Mouse (Mus musculus): ENCODE measurements around the gene Cuedc1. TPM values are rescaled to one million over a fixed set of nuclear protein-coding genes. Genes with fewer than 3 reads are reported as not detected.

The Cuedc1 gene
- 18.2 and 21.3 TPM in 2 replicates for polyA plus RNA-seq (2014; fragmentation: Nextera tagmentation; extraction: Ambion mirVana)

DNA sequence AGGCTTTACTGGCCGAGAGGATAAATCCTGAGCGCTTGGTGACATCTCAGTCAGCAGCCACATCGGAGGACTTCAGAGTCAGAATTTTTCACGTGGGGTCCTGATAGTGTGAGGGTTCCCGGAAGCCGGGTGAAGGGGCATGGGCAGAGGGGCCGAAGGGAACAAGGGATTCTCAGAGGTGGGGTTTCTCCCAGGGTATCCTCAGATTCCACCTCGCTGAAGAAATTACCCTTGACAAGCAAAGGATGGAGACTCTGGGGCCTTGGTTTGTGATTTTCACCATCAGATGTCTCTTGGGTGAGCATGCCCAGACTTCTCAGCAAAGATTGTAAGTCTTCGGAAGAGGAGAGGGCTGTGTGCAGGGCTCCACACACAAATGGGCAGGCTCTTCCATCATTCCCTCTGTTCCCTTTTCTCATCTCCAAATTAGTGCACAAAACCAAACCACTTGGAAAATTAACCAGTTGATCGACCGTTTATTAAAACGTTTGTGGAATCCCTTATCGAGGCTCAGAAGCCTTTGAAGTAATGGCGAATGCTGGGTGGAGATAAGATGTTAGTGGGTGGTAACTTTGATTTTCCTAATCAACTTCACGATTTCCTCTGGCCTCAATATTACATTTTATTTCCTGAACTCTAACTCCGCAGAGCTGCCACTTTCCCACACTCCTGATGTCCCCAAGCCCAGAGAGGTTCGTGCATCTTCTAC lies at the start of gene Cuedc1:
Gene Cuedc1, plus strand, starts transcription at position 38 of the 709 bp plus-strand sequence.
- 29% methylated on average over 17 of the region's 17 CpGs for WGBS
- DNase-seq (ENCODE audit: low spot score) (no peak), ATAC-seq (ENCODE audit: insufficient read depth, low FRiP score, low TSS enrichment) (0 out of 2 replicates have a peak, but pooled peaks have one; percentile 25)
- Histone ChIP-seq H3K4me1 (ENCODE audit: control insufficient read depth, insufficient read depth, low read length) (peaks cover 9% of the 10 kb centered on the region; the same call in 1 of the 2 replicates), H3K9me3 (ENCODE audit: control insufficient read depth, low read length) (no peaks in the 10 kb centered on the region), H3K4me2 (ENCODE audit: low read depth) (peak within 1 kb of the TSS; percentile 77), H3K36me3 (ENCODE audit: control insufficient read depth, insufficient read depth, low read length) (no peaks in the 10 kb centered on the region), H3K9ac (ENCODE audit: low read length) (peak within 1 kb of the TSS; percentile 89), H3K4me3 (ENCODE audit: low read depth, low read length) (peak within 1 kb of the TSS; percentile 80), H3K27me3 (ENCODE audit: control insufficient read depth, insufficient read depth, low read length) (no peaks in the 10 kb centered on the region), H3K27ac (ENCODE audit: low read depth, low read length) (peak within 1 kb of the TSS; percentile 97)

DNA sequence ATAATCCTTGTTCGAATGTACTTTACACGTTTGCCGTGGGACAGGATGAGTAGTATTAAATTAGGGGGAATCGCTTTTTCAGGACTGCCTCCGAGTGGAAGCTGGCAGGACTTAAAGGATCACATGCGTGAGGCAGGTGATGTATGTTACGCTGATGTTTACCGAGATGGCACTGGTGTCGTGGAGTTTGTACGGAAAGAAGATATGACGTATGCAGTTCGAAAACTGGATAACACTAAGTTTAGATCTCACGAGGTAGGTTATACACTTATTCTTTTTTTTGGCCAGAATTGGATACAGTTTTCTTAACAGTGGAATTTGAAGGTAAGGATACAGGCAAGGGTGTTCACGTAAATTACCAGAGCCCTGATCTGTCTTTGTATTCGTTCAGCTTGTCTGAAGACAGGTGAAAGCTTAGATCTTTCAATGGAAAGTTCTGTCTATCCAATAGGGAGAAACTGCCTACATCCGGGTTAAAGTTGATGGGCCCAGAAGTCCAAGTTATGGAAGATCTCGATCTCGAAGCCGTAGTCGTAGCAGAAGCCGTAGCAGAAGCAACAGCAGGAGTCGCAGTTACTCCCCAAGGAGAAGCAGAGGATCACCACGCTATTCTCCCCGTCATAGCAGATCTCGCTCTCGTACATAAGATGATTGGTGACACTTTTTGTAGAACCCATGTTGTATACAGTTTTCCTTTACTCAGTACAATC lies 48.7 kb upstream of the Cuedc1 start:
- Histone ChIP-seq H3K27me3 (ENCODE audit: control insufficient read depth, insufficient read depth, low read length) (no peaks in the 10 kb centered on the region), H3K27ac (ENCODE audit: low read depth, low read length) (no peak overlapping the region)
- WGBS, result 33% methylated on average over 26 of the region's 26 CpGs

DNA sequence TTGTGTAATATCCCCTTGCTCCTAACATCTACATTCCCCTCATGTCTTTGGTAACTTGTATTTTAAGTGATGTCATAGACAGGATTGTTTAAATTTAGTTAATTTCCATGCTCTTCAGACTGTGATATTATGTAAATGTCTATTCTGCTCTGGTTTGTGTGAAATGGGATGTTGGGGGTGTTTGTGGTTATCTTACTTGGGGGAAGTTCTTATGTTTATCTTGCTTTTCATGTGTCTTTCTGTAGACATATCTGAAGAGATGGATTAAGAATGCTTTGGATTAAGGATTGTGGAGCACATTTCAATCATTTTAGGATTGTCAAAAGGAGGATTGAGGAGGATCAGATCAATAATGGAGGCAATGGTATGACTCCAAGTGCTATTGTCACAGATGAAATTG lies 48.1 kb upstream of the Cuedc1 start:
- Histone ChIP-seq H3K9ac (ENCODE audit: low read length) (no peak overlapping the region), H3K9me3 (ENCODE audit: control insufficient read depth, low read length) (no peaks in the 10 kb centered on the region), H3K27ac (ENCODE audit: low read depth, low read length) (no peak overlapping the region), H3K4me1 (ENCODE audit: control insufficient read depth, insufficient read depth, low read length) (peaks cover 25% of the 10 kb centered on the region), H3K4me3 (ENCODE audit: low read depth, low read length) (peak overlapping the region; percentile 69), H3K27me3 (ENCODE audit: control insufficient read depth, insufficient read depth, low read length) (no peaks in the 10 kb centered on the region), H3K4me2 (ENCODE audit: low read depth) (peak overlapping the region; percentile 86), H3K36me3 (ENCODE audit: control insufficient read depth, insufficient read depth, low read length) (peaks cover 6% of the 10 kb centered on the region)
- ATAC-seq (ENCODE audit: insufficient read depth, low FRiP score, low TSS enrichment) (no peak), DNase-seq (ENCODE audit: low spot score) (no peak)

More for the DNA sequence above, 48.7 kb upstream of the Cuedc1 start:
- ATAC-seq (ENCODE audit: insufficient read depth, low FRiP score, low TSS enrichment), result no peak
- Histone ChIP-seq H3K36me3 (ENCODE audit: control insufficient read depth, insufficient read depth, low read length) (peaks cover 6% of the 10 kb centered on the region), H3K9ac (ENCODE audit: low read length) (peak overlapping the region; percentile 89), H3K4me1 (ENCODE audit: control insufficient read depth, insufficient read depth, low read length) (peaks cover 25% of the 10 kb centered on the region), H3K4me2 (ENCODE audit: low read depth) (peak overlapping the region; percentile 86), H3K9me3 (ENCODE audit: control insufficient read depth, low read length) (no peaks in the 10 kb centered on the region), H3K4me3 (ENCODE audit: low read depth, low read length) (peak overlapping the region; percentile 69)
- no peak for DNase-seq (ENCODE audit: low spot score)

DNA sequence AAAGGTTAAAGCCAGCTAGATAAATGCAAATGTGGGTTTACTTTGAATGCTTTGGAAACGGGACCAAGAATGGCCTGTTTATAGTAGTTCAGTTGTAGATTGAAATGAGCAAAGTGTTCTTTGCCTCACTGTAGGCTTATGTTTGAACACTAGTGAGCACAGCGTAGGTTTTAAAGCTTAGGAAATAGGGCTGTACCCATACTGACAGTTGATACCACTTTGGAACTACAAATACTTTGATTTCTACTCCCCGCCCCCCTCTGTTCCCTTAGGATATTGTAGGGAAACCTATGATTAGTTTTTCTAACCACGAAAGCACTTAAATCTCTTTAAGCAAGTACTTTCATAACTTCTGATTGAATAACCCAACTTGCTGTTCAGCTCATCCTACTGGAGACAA lies 45.2 kb upstream of the Cuedc1 start:
- 88% methylated on average over 4 of the region's 4 CpGs for WGBS
- Histone ChIP-seq H3K9me3 (ENCODE audit: control insufficient read depth, low read length) (no peaks in the 10 kb centered on the region), H3K4me2 (ENCODE audit: low read depth) (no peak overlapping the region), H3K27me3 (ENCODE audit: control insufficient read depth, insufficient read depth, low read length) (no peaks in the 10 kb centered on the region), H3K4me1 (ENCODE audit: control insufficient read depth, insufficient read depth, low read length) (peaks cover 19% of the 10 kb centered on the region), H3K27ac (ENCODE audit: low read depth, low read length) (no peak overlapping the region), H3K4me3 (ENCODE audit: low read depth, low read length) (no peak overlapping the region), H3K9ac (ENCODE audit: low read length) (no peak overlapping the region), H3K36me3 (ENCODE audit: control insufficient read depth, insufficient read depth, low read length) (peaks cover 6% of the 10 kb centered on the region)
- DNase-seq (ENCODE audit: low spot score) (no peak), ATAC-seq (ENCODE audit: insufficient read depth, low FRiP score, low TSS enrichment) (no peak)

DNA sequence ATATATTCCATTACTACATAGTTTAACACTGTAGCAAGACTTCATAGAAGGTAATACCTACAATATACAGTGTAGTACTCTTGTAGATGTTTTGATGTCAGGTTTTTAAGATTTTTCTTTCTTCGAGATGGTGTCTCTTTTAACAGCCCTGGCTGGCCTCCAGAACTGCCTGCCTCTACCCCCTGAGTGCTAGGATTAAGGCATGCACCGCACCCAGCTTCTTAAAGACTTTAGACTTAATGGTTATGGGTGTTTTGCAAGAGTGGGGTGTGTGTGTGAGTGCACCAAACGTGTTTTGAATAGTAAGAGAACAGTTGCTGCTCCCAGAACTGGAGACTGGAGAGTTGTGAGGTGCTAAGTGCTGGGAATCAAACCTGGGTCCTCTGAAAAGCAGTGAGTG lies 44.0 kb upstream of the Cuedc1 start:
- DNase-seq (ENCODE audit: low spot score), result no peak
- WGBS, result 71% methylated on average over 3 of the region's 3 CpGs
- Histone ChIP-seq H3K4me3 (ENCODE audit: low read depth, low read length) (no peak overlapping the region), H3K4me1 (ENCODE audit: control insufficient read depth, insufficient read depth, low read length) (peaks cover 19% of the 10 kb centered on the region), H3K36me3 (ENCODE audit: control insufficient read depth, insufficient read depth, low read length) (peaks cover 6% of the 10 kb centered on the region), H3K9me3 (ENCODE audit: control insufficient read depth, low read length) (no peaks in the 10 kb centered on the region), H3K4me2 (ENCODE audit: low read depth) (no peak overlapping the region), H3K9ac (ENCODE audit: low read length) (no peak overlapping the region), H3K27ac (ENCODE audit: low read depth, low read length) (no peak overlapping the region), H3K27me3 (ENCODE audit: control insufficient read depth, insufficient read depth, low read length) (no peaks in the 10 kb centered on the region)
- ATAC-seq (ENCODE audit: insufficient read depth, low FRiP score, low TSS enrichment), result no peak

DNA sequence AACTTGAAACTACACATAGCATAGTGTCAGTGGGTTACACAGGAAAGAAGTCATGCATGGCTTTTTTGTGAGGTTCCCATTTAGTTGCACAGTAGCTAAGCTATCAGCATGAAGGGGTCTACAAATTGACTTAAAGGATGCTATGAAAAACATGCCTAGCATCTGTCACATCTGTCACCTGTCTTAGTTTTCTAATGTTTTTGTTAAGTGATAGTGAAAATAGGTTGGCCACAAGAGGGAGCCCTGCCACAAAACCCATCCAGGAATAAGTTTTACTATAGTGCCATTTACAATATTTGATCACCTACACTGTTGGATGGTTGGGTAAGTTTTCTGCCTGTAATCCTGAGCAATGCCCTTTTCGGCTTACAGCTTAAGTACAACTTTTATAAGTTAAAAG lies 43.3 kb upstream of the Cuedc1 start:
- no peak overlapping the region for H3K9ac ChIP-seq (ENCODE audit: low read length)
- ATAC-seq (ENCODE audit: insufficient read depth, low FRiP score, low TSS enrichment), result no peak
- H3K4me3 ChIP-seq (ENCODE audit: low read depth, low read length), result no peak overlapping the region
- no peaks in the 10 kb centered on the region for H3K9me3 ChIP-seq (ENCODE audit: control insufficient read depth, low read length)
- H3K4me1 ChIP-seq (ENCODE audit: control insufficient read depth, insufficient read depth, low read length), result peaks cover 12% of the 10 kb centered on the region
- H3K27me3 ChIP-seq (ENCODE audit: control insufficient read depth, insufficient read depth, low read length), result no peaks in the 10 kb centered on the region
- no peaks in the 10 kb centered on the region; the same call in 1 of the 2 replicates for H3K36me3 ChIP-seq (ENCODE audit: control insufficient read depth, insufficient read depth, low read length)
- H3K27ac ChIP-seq (ENCODE audit: low read depth, low read length), result no peak overlapping the region
- DNase-seq (ENCODE audit: low spot score), result peak; percentile 67
- no peak overlapping the region for H3K4me2 ChIP-seq (ENCODE audit: low read depth)
- 91% methylated on average over 1 of the region's 1 CpGs for WGBS

DNA sequence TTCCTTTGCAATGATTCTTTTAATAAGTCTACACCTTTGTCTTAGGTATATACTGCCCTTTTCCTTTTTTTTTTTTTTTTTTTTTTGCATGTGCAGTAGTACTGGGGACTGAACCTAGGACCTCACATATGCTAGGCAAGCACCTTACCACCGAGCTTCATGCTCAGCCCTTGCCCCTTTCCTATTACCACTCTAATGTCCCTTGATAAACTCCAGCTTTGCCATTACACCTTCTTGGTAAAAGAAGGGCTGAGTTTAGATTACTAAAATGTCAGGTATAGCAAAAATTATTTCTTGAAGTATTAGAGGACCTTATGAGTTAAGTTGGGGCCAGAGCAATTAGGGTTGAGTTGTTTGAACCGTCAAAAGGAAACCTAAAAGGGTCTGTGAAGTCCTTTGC lies 42.1 kb upstream of the Cuedc1 start:
- Histone ChIP-seq H3K9me3 (ENCODE audit: control insufficient read depth, low read length) (no peaks in the 10 kb centered on the region), H3K27ac (ENCODE audit: low read depth, low read length) (no peak overlapping the region), H3K4me1 (ENCODE audit: control insufficient read depth, insufficient read depth, low read length) (0 out of 2 replicates have a peak, but pooled peaks cover 4% of the 10 kb centered on the region), H3K9ac (ENCODE audit: low read length) (no peak overlapping the region), H3K4me2 (ENCODE audit: low read depth) (no peak overlapping the region), H3K27me3 (ENCODE audit: control insufficient read depth, insufficient read depth, low read length) (no peaks in the 10 kb centered on the region), H3K4me3 (ENCODE audit: low read depth, low read length) (no peak overlapping the region), H3K36me3 (ENCODE audit: control insufficient read depth, insufficient read depth, low read length) (no peaks in the 10 kb centered on the region)
- 88% methylated on average over 2 of the region's 2 CpGs for WGBS
- ATAC-seq (ENCODE audit: insufficient read depth, low FRiP score, low TSS enrichment), result no peak
- DNase-seq (ENCODE audit: low spot score), result no peak

DNA sequence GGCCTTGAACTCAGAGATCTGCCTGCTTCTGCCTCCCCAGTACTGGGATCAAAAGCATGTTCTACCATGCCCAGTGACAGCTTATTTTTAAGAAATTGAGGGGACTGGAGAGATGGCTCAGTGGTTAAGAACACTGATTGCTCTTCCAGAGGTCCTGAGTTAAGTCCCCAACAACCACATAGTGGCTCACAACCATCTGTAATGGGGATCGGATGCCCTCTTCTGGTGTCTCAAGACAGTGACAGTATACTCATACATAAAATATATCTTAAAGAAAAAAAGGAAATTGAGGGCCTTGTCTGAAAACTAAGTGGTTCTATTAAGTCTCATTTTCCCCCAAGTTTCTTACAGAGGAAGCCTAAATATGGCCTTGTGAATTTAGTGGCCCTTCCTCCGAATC lies 40.1 kb upstream of the Cuedc1 start:
- WGBS, result 79% methylated on average over 2 of the region's 2 CpGs
- H3K27me3 ChIP-seq (ENCODE audit: control insufficient read depth, insufficient read depth, low read length), result no peaks in the 10 kb centered on the region
- H3K27ac ChIP-seq (ENCODE audit: low read depth, low read length), result no peak overlapping the region
- no peak for DNase-seq (ENCODE audit: low spot score)
- no peaks in the 10 kb centered on the region for H3K36me3 ChIP-seq (ENCODE audit: control insufficient read depth, insufficient read depth, low read length)
- H3K9me3 ChIP-seq (ENCODE audit: control insufficient read depth, low read length), result no peaks in the 10 kb centered on the region
- no peak overlapping the region for H3K9ac ChIP-seq (ENCODE audit: low read length)
- no peak for ATAC-seq (ENCODE audit: insufficient read depth, low FRiP score, low TSS enrichment)
- no peak overlapping the region for H3K4me2 ChIP-seq (ENCODE audit: low read depth)
- no peaks in the 10 kb centered on the region for H3K4me1 ChIP-seq (ENCODE audit: control insufficient read depth, insufficient read depth, low read length)
- no peak overlapping the region for H3K4me3 ChIP-seq (ENCODE audit: low read depth, low read length)

DNA sequence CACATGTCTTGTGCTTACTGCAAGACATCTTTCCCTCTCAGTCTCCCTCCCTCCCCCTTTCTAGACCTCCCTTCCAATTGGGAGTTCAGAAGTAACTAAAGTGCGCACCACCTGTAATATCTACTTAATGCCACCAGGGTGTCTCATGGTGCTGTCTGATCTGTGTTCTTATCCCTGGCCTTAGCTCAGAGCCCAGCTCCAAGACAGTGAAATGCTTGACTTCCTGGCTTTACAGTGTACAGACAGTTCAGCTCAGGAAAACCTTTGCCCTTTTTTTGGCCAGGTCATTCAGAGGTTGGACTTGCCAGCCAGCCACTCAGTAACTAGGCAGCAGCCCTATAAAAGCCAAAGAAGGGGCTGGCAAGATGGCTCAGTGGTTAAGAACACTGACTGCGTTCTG lies 38.7 kb upstream of the Cuedc1 start:
- Histone ChIP-seq H3K27me3 (ENCODE audit: control insufficient read depth, insufficient read depth, low read length) (no peaks in the 10 kb centered on the region), H3K4me2 (ENCODE audit: low read depth) (no peak overlapping the region), H3K9ac (ENCODE audit: low read length) (no peak overlapping the region), H3K4me3 (ENCODE audit: low read depth, low read length) (no peak overlapping the region), H3K36me3 (ENCODE audit: control insufficient read depth, insufficient read depth, low read length) (no peaks in the 10 kb centered on the region), H3K9me3 (ENCODE audit: control insufficient read depth, low read length) (no peaks in the 10 kb centered on the region), H3K27ac (ENCODE audit: low read depth, low read length) (no peak overlapping the region), H3K4me1 (ENCODE audit: control insufficient read depth, insufficient read depth, low read length) (no peaks in the 10 kb centered on the region)
- peak; percentile 45 for DNase-seq (ENCODE audit: low spot score)
- peak; percentile 71 for ATAC-seq (ENCODE audit: insufficient read depth, low FRiP score, low TSS enrichment)
- WGBS, result 51% methylated on average over 2 of the region's 2 CpGs
